Mouse (Mus musculus) layer of hippocampus, postnatal 36 days (tissue): ENCODE measurements around the gene Col6a6. TPM values are rescaled to one million over a fixed set of nuclear protein-coding genes. Genes with fewer than 3 reads are reported as not detected.
"Not testable (repeated sequence)": the region's sequence is repeated elsewhere in the genome, so short reads cannot be mapped to it uniquely, and the experiment has no call there.

Experiments used
- DNase-seq, 2 experiments: peaks; one replicate each; pipeline ENCODE4 v3.0.0; 2022
- total RNA-seq, 2 experiments: library from RNA; stranded (reverse); gene quantifications; 2 replicates each; pipeline ENCODE4 v1.2.3; 2021

Col6a6 gene
- under 1 TPM; 0.32 to 0.33 TPM for total RNA-seq

- no peak for DNase-seq
Measured at GRCm38 (mm10) chr9:105827791-105828385, at the start of gene Col6a6. Gene Col6a6, minus strand, starts transcription at chr9:105828160.

GRCm38 (mm10) chr9:105876124-105876523 lies 48.2 kb upstream of the Col6a6 start:
- DNase-seq, result no peak

- DNase-seq, result no peak
Measured at GRCm38 (mm10) chr9:105871643-105872042, 43.7 kb upstream of the Col6a6 start.

GRCm38 (mm10) chr9:105857773-105858172 lies 29.8 kb upstream of the Col6a6 start:
- DNase-seq, result peak; percentile 47 to 55

GRCm38 (mm10) chr9:105852778-105853065 lies 24.8 kb upstream of the Col6a6 start:
- DNase-seq, result no peak

GRCm38 (mm10) chr9:105852015-105852777 lies 24.2 kb upstream of the Col6a6 start:
- DNase-seq, result no peak

GRCm38 (mm10) chr9:105851011-105851410 lies 23.1 kb upstream of the Col6a6 start:
- DNase-seq, result no peak

- no peak for DNase-seq
Measured at GRCm38 (mm10) chr9:105848396-105848795, 20.4 kb upstream of the Col6a6 start.

GRCm38 (mm10) chr9:105847261-105847660 lies 19.3 kb upstream of the Col6a6 start:
- no peak for DNase-seq

GRCm38 (mm10) chr9:105841386-105841785 lies 13.4 kb upstream of the Col6a6 start:
- not testable (repeated sequence) for DNase-seq

- no peak for DNase-seq
Measured at GRCm38 (mm10) chr9:105839147-105839515, 11.2 kb upstream of the Col6a6 start.

- no peak for DNase-seq
Measured at GRCm38 (mm10) chr9:105838396-105839146, 10.6 kb upstream of the Col6a6 start.

- no peak for DNase-seq
Measured at GRCm38 (mm10) chr9:105835587-105835986, 7.6 kb upstream of the Col6a6 start.

GRCm38 (mm10) chr9:105834799-105835198 lies 6.8 kb upstream of the Col6a6 start:
- DNase-seq, result no peak

GRCm38 (mm10) chr9:105831291-105831690 lies 3.3 kb upstream of the Col6a6 start:
- DNase-seq, result no peak

GRCm38 (mm10) chr9:105827076-105827647 lies 798 bp downstream of the Col6a6 start:
- DNase-seq, result no peak

- DNase-seq, result no peak
Measured at GRCm38 (mm10) chr9:105820711-105821110, 7.2 kb downstream of the Col6a6 start.

GRCm38 (mm10) chr9:105819155-105819709 lies 8.7 kb downstream of the Col6a6 start:
- no peak for DNase-seq

- DNase-seq, result no peak
Measured at GRCm38 (mm10) chr9:105814436-105814835, 13.5 kb downstream of the Col6a6 start.

- no peak for DNase-seq
Measured at GRCm38 (mm10) chr9:105811458-105811857, 16.5 kb downstream of the Col6a6 start.

- no peak for DNase-seq
Measured at GRCm38 (mm10) chr9:105808920-105809505, 18.9 kb downstream of the Col6a6 start.

- DNase-seq, result no peak
Measured at GRCm38 (mm10) chr9:105803416-105803815, 24.5 kb downstream of the Col6a6 start.

- DNase-seq, result no peak
Measured at GRCm38 (mm10) chr9:105801463-105801862, 26.5 kb downstream of the Col6a6 start.
